Mouse (Mus musculus): Measurements from ENCODE around the gene Nog. TPM values are rescaled to one million over a fixed set of nuclear protein-coding genes. Genes with fewer than 3 reads are reported as not detected.

Nog gene
- total and polyA plus RNA-seq, 3 experiments, result 0.18 to 0.39 (median 0.20) TPM

- H3K79me2 ChIP-seq (replicated peaks; ENCODE audit: control insufficient read depth, insufficient read depth, low read length), result no peaks in the 10 kb centered on the region
- no peaks in the 10 kb centered on the region for H3K36me3 ChIP-seq (ENCODE audit: control insufficient read depth, insufficient read depth, low read length)
- H3K27me3 ChIP-seq (ENCODE audit: control insufficient read depth, insufficient read depth, low read length), result no peaks in the 10 kb centered on the region
- 50% methylated on average over 2 of the region's 2 CpGs for WGBS
- DNase-seq, result no peak
- intact Hi-C loops (cut with DNase I), result no loop called here
- H3K9ac ChIP-seq (ENCODE audit: low read depth, low read length), result no peak overlapping the region
- H3K27ac ChIP-seq, result no peak overlapping the region
- no peaks in the 10 kb centered on the region for H3K4me1 ChIP-seq (ENCODE audit: control insufficient read depth, insufficient read depth, low read length)
- no peak overlapping the region for H3K4me3 ChIP-seq
- no peak for TF ChIP-seq CTCF (IDR thresholded peaks at IDR 0.05)
- TF ChIP-seq POLR2A (IDR thresholded peaks at IDR 0.05; ENCODE audit: insufficient read depth, low read depth, low read length), result no peak
- no peak for TF ChIP-seq EP300 (IDR thresholded peaks at IDR 0.05; ENCODE audit: insufficient read depth, low read depth, low read length)
These were observed 44.2 kb downstream of the Nog start for GRCm38 (mm10) chr11:89257893-89258292.

- Histone ChIP-seq H3K4me1 (ENCODE audit: control insufficient read depth, insufficient read depth, low read length) (no peaks in the 10 kb centered on the region), H3K36me3 (ENCODE audit: control insufficient read depth, insufficient read depth, low read length) (no peaks in the 10 kb centered on the region), H3K27me3 (ENCODE audit: control insufficient read depth, insufficient read depth, low read length) (no peaks in the 10 kb centered on the region), H3K4me3 (no peak overlapping the region), H3K79me2 (replicated peaks; ENCODE audit: control insufficient read depth, insufficient read depth, low read length) (no peaks in the 10 kb centered on the region), H3K27ac (no peak overlapping the region), H3K9ac (ENCODE audit: low read depth, low read length) (no peak overlapping the region)
- DNase-seq, result no peak
- intact Hi-C loops (cut with DNase I), result no loop called here
- TF ChIP-seq POLR2A (IDR thresholded peaks at IDR 0.05; ENCODE audit: insufficient read depth, low read depth, low read length), result no peak
- no peak for TF ChIP-seq EP300 (IDR thresholded peaks at IDR 0.05; ENCODE audit: insufficient read depth, low read depth, low read length)
- TF ChIP-seq CTCF (IDR thresholded peaks at IDR 0.05), result no peak
- 79% methylated on average over 13 of the region's 13 CpGs for WGBS
These were observed 48.2 kb downstream of the Nog start for GRCm38 (mm10) chr11:89253973-89254372.

Other genes with a start within 250 kb of the Nog start
- gene Dgke, start 235.5 kb downstream of the Nog start, total RNA-seq (2021), result 10 to 100 TPM in 1 of 2 experiments, 1 to 10 TPM in 1; 9.3 to 12.4 TPM
- gene Dgke, start 235.5 kb downstream of the Nog start, polyA plus RNA-seq (2012; rRNA removed), result 5.6 and 8.2 TPM in 2 replicates
- gene Gm525, start 228.5 kb downstream of the Nog start, total RNA-seq (2021), result not detected
- gene Gm525, start 228.5 kb downstream of the Nog start, polyA plus RNA-seq (2012; rRNA removed), result 0.27 TPM in 1 of 2 replicates, not detected in the other